Mouse (Mus musculus) spleen, postnatal 0 days (tissue): ENCODE results near the gene Eddm3b. TPM values are rescaled to one million over a fixed set of nuclear protein-coding genes. Genes with fewer than 3 reads are reported as not detected.

Experiments used
- polyA plus RNA-seq: library from polyadenylated mRNA; unstranded; fragments of >200 nt; fragmentation: Nextera tagmentation; extraction: Ambion mirVana; gene quantifications from 2 replicates; pipeline ENCODE4 v1.2.1, GENCODE M21; 2015

Gene Eddm3b
- not detected in 2 replicates for polyA plus RNA-seq

GRCm38 (mm10) chr14:51113916-51114560 is at the start of gene Eddm3b:
Gene Eddm3b (plus strand): TSS chr14:51114426.

GRCm38 (mm10) chr14:51074335-51074734 is 39.9 kb upstream of the Eddm3b start, which contains the start of gene Olfr750:
Gene Olfr750 (minus strand): TSS chr14:51074435.

GRCm38 (mm10) chr14:51090921-51091900 is 23.0 kb upstream of the Eddm3b start, which contains the start of the genes Rnase4 and Ang:
Gene Rnase4 (plus strand): TSS chr14:51091077.
Gene Ang (plus strand): TSS chr14:51091150.

GRCm38 (mm10) chr14:51146685-51147084 is 32.5 kb downstream of the Eddm3b start, which contains the start of gene Rnase1:
Gene Rnase1 (minus strand): TSS chr14:51146785.

GRCm38 (mm10) chr14:51161976-51162375 is 47.8 kb downstream of the Eddm3b start, which contains the start of gene Rnase2b:
Gene Rnase2b (plus strand): TSS chr14:51162260.

Other genes starting within 250 kb of the Eddm3b start
- 9.8 and 14.8 TPM in 2 replicates for gene Tep1, start 243.9 kb upstream of the Eddm3b start, polyA plus RNA-seq
- gene Klhl33, start 216.9 kb upstream of the Eddm3b start, polyA plus RNA-seq: 0.16 and 0.24 TPM in 2 replicates
- gene Osgep, start 189.5 kb upstream of the Eddm3b start, polyA plus RNA-seq: 73.5 and 76.4 TPM in 2 replicates
- 94.3 and 96.1 TPM in 2 replicates for gene Apex1, start 189.5 kb upstream of the Eddm3b start, polyA plus RNA-seq
- 25.7 and 27.4 TPM in 2 replicates for gene Pip4p1, start 183.6 kb upstream of the Eddm3b start, polyA plus RNA-seq
- 129 and 140 TPM in 2 replicates for gene Pnp, start 183.3 kb upstream of the Eddm3b start, polyA plus RNA-seq
- gene Gm49342, start 169.9 kb upstream of the Eddm3b start, polyA plus RNA-seq: not detected in 2 replicates
- 21.4 and 25.9 TPM in 2 replicates for gene Pnp2, start 158.4 kb upstream of the Eddm3b start, polyA plus RNA-seq
- gene Rnase10, start 106.7 kb upstream of the Eddm3b start, polyA plus RNA-seq: 0.07 and 0.11 TPM in 2 replicates
- gene Rnase9, start 72.6 kb upstream of the Eddm3b start, polyA plus RNA-seq: not detected in 2 replicates
- gene Rnase11, start 64.3 kb upstream of the Eddm3b start, polyA plus RNA-seq: not detected in 2 replicates
- gene Rnase12, start 56.8 kb upstream of the Eddm3b start, polyA plus RNA-seq: 4.3 and 5.3 TPM in 2 replicates
- gene Olfr750, start 40.0 kb upstream of the Eddm3b start, polyA plus RNA-seq: not detected in 2 replicates
- 24.0 and 29.5 TPM in 2 replicates for gene Rnase4, start 23.3 kb upstream of the Eddm3b start, polyA plus RNA-seq
- gene Ang, start 23.3 kb upstream of the Eddm3b start, polyA plus RNA-seq: 3.8 and 4.9 TPM in 2 replicates
- gene Rnase6, start 9.5 kb downstream of the Eddm3b start, polyA plus RNA-seq: 17.2 and 18.7 TPM in 2 replicates
- gene Rnase1, start 32.4 kb downstream of the Eddm3b start, polyA plus RNA-seq: 9.1 and 26.1 TPM in 2 replicates
- gene Rnase2b, start 47.8 kb downstream of the Eddm3b start, polyA plus RNA-seq: not detected in 2 replicates
- gene Ang2, start 84.7 kb downstream of the Eddm3b start, polyA plus RNA-seq: not detected in 2 replicates
- not detected in 2 replicates for gene Ear14, start 89.0 kb downstream of the Eddm3b start, polyA plus RNA-seq
- not detected in 2 replicates for gene Rnase2a, start 141.7 kb downstream of the Eddm3b start, polyA plus RNA-seq
- gene Gm7247, start 247.3 kb downstream of the Eddm3b start, polyA plus RNA-seq: not detected in 2 replicates